Mouse (Mus musculus) kidney, adult 2 months (tissue): ENCODE measurements around the gene Prss36. TPM values are rescaled to one million over a fixed set of nuclear protein-coding genes. Genes with fewer than 3 reads are reported as not detected.

ENCODE experiments used
- DNase-seq: peaks from one replicate; pipeline ENCODE4 v3.0.0; 2021
- H3K27ac ChIP-seq: fragments of 200-500 bp; 2 replicates; pipeline ENCODE4 v1.5.1; 2012; ENCODE audit warnings: low read depth, low read length, control low read depth, inconsistent platforms; ENCODE audit not compliant: insufficient read depth
- H3K27me3 ChIP-seq: fragments of 200-500 bp; replicated peaks from 2 replicates; pipeline ENCODE4 v1.6.1; 2012; ENCODE audit warnings: mild to moderate bottlenecking, moderate library complexity, low read length, inconsistent platforms; ENCODE audit not compliant: control insufficient read depth, insufficient read depth
- H3K36me3 ChIP-seq: fragments of 200-500 bp; 2 replicates; pipeline ENCODE4 v1.6.1; 2012; ENCODE audit warnings: mild to moderate bottlenecking, moderate library complexity, low read length, inconsistent platforms; ENCODE audit not compliant: control insufficient read depth, insufficient read depth
- H3K4me1 ChIP-seq: fragments of 200-500 bp; 2 replicates; pipeline ENCODE4 v1.6.1; 2011; ENCODE audit warnings: low read length; ENCODE audit not compliant: control insufficient read depth, insufficient read depth
- H3K4me3 ChIP-seq: fragments of 200-500 bp; 2 replicates; pipeline ENCODE4 v1.5.1; 2011; ENCODE audit warnings: mild to moderate bottlenecking, low read depth, low read length, control low read depth; ENCODE audit not compliant: insufficient read depth
- CTCF ChIP-seq: fragments of 200-500 bp; conservative IDR thresholded peaks from 2 replicates; pipeline ENCODE4 v1.5.1; 2011; ENCODE audit warnings: low read depth, mild to moderate bottlenecking, control low read depth, low read length, moderate library complexity, mixed read lengths; ENCODE audit not compliant: insufficient read depth, insufficient read length
- POLR2A ChIP-seq: fragments of 200-500 bp; IDR thresholded peaks from one replicate; pipeline ENCODE4 v1.6.1; 2011; ENCODE audit warnings: low read depth, low read length, control low read depth
- WGBS: fragments of 180-500 bp; shearing (Covaris S2); methylation state at CpG from one replicate; pipeline ENCODE4 v1.1.7; 2018; 5-methylcytosine and 5-hydroxymethylcytosine counted together
- polyA plus RNA-seq: library from polyadenylated mRNA; depleted of rRNA; stranded (reverse); fragments of >200 nt; gene quantifications from 2 replicates; pipeline ENCODE4 v1.2.3, GENCODE M21; 2012

Prss36 gene
- polyA plus RNA-seq, 1 experiment: 21.9 TPM

DNA sequence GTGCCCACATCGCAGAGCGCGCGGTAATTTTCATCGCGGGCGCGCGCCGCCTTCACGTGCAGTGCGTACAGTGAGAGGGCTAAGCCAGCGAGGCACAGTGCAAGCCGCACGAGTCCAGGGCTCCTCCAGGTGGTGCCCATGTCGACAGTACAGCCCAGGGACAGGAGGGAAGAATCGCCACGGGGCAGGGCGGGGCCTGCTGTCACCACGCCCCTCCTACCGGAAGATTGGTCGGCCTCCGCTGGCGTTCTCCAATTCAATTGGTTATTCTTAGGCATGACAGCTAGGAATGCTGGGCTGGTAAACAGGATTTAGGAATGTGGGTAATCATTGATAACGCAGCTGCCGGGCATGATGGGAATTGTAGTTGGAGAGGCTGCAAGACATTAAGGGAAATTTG lies 51.1 kb downstream of the Prss36 start, which contains the start of the genes Gm21974 and Vkorc1:
TSS of gene Gm21974 (minus strand) at position 13 of the 400 bp plus-strand sequence.
TSS of gene Vkorc1 (minus strand) at position 176 of the 400 bp plus-strand sequence.
- H3K36me3 ChIP-seq: no peaks in the 10 kb centered on the region
- no peaks in the 10 kb centered on the region; the same call in 1 of the 2 replicates for H3K4me1 ChIP-seq
- H3K27ac ChIP-seq: peak within 1 kb of the TSS; percentile 57
- 1% methylated on average over 26 of the region's 26 CpGs for WGBS
- TF ChIP-seq CTCF (peak; percentile 48; the same call in 1 of the 2 replicates), POLR2A (peak; percentile 49)
- H3K4me3 ChIP-seq: peak within 1 kb of the TSS; percentile 79
- H3K27me3 ChIP-seq: no peaks in the 10 kb centered on the region
- peak; percentile 99 for DNase-seq

DNA sequence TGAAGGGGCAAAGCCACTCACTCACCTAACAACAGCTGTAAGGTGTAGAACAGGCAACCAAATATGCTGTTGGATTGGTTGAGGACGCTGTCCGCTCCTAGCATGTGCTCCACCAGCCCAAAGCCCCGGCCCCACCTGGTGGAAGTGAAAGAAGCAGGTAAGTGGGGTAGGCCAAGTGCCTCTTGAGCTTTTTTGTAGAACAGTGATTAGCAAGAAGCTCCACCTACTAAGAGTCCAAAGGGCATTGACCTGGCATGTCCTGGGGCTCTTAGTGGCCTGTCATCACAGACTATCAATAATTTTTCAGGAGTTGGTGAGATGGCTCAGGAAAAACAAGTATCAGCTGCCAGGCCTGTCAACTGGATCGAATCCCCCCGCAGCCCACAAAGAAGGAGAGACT lies 52.0 kb downstream of the Prss36 start:
- H3K4me1 ChIP-seq: no peaks in the 10 kb centered on the region; the same call in 1 of the 2 replicates
- peak; percentile 67 for DNase-seq
- 48% methylated on average over 5 of the region's 5 CpGs for WGBS
- no peak overlapping the region for H3K27ac ChIP-seq
- no peak for TF ChIP-seq POLR2A
- TF ChIP-seq CTCF: no peak
- H3K4me3 ChIP-seq: no peak overlapping the region
- H3K27me3 ChIP-seq: no peaks in the 10 kb centered on the region
- H3K36me3 ChIP-seq: no peaks in the 10 kb centered on the region

DNA sequence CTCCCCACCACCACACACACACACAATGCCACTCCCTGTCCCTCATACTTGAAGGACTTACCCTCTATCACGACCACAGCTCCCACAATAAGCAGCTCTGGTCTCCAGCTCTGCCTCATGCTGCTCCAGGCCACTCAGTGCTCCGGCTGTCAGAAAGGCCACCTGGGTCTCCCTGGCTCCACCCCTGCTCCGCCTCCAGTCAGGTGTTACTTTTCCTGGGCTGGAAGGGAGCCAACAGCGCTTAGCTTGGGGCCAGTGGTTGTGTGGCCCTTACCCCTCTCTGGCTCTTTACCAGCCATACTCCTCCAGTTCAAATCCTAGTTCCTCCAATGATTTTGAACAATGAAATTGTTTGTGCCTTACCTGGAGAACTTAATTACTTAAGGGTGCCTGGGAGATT lies 55.7 kb downstream of the Prss36 start, which contains the start of gene Prss53:
TSS of gene Prss53 (minus strand) at position 173 of the 400 bp plus-strand sequence.
- H3K36me3 ChIP-seq: no peaks in the 10 kb centered on the region; the same call in 1 of the 2 replicates
- DNase-seq: peak; percentile 89
- WGBS: 20% methylated on average over 4 of the region's 4 CpGs

GRCm38 (mm10) chr7:127888821-127889220 lies 57.7 kb downstream of the Prss36 start:
- Histone ChIP-seq H3K27me3 (no peaks in the 10 kb centered on the region), H3K27ac (no peak overlapping the region), H3K4me3 (no peak overlapping the region), H3K4me1 (peaks cover 2% of the 10 kb centered on the region; the same call in 1 of the 2 replicates), H3K36me3 (no peaks in the 10 kb centered on the region; the same call in 1 of the 2 replicates)
- 40% methylated on average over 3 of the region's 3 CpGs for WGBS
- DNase-seq: no peak
- TF ChIP-seq CTCF: no peak
- no peak for TF ChIP-seq POLR2A

More for the DNA sequence above, 55.7 kb downstream of the Prss36 start, which contains the start of gene Prss53:
- no peak for TF ChIP-seq POLR2A
- no peak for TF ChIP-seq CTCF
- Histone ChIP-seq H3K27ac (no peak within 1 kb of the TSS), H3K4me1 (no peaks in the 10 kb centered on the region; the same call in 1 of the 2 replicates), H3K4me3 (no peak within 1 kb of the TSS), H3K27me3 (no peaks in the 10 kb centered on the region)

- peaks cover 4% of the 10 kb centered on the region; the same call in 1 of the 2 replicates for H3K4me1 ChIP-seq
- H3K27me3 ChIP-seq: no peaks in the 10 kb centered on the region
- 80% methylated on average over 3 of the region's 3 CpGs for WGBS
- no peak overlapping the region for H3K27ac ChIP-seq
- no peaks in the 10 kb centered on the region; the same call in 1 of the 2 replicates for H3K36me3 ChIP-seq
- no peak overlapping the region for H3K4me3 ChIP-seq
- DNase-seq: no peak
- TF ChIP-seq POLR2A: no peak
- TF ChIP-seq CTCF: no peak
Measured at GRCm38 (mm10) chr7:127887781-127888180, 58.7 kb downstream of the Prss36 start.

- Histone ChIP-seq H3K27ac (no peak overlapping the region), H3K4me3 (no peak overlapping the region), H3K27me3 (no peaks in the 10 kb centered on the region), H3K4me1 (peaks cover 4% of the 10 kb centered on the region; the same call in 1 of the 2 replicates), H3K36me3 (no peaks in the 10 kb centered on the region; the same call in none of the 2 replicates)
- no peak for DNase-seq
- no peak for TF ChIP-seq POLR2A
- TF ChIP-seq CTCF: no peak
- 84% methylated on average over 8 of the region's 8 CpGs for WGBS
Measured at GRCm38 (mm10) chr7:127887191-127887590, 59.3 kb downstream of the Prss36 start.

GRCm38 (mm10) chr7:127886551-127886950 lies 60.0 kb downstream of the Prss36 start:
- TF ChIP-seq POLR2A (no peak), CTCF (no peak)
- H3K4me1 ChIP-seq: peaks cover 4% of the 10 kb centered on the region; the same call in 1 of the 2 replicates
- 88% methylated on average over 6 of the region's 6 CpGs for WGBS
- H3K27ac ChIP-seq: no peak overlapping the region
- no peak for DNase-seq
- H3K36me3 ChIP-seq: no peaks in the 10 kb centered on the region; the same call in none of the 2 replicates
- no peaks in the 10 kb centered on the region for H3K27me3 ChIP-seq
- no peak overlapping the region for H3K4me3 ChIP-seq
